Mouse (Mus musculus): Measurements from ENCODE around the gene Aff3. TPM values are rescaled to one million over a fixed set of nuclear protein-coding genes. Genes with fewer than 3 reads are reported as not detected.

Aff3 gene
- total RNA-seq, 1 experiment = 1.7 TPM

- Histone ChIP-seq H3K4me1 (ENCODE audit: control insufficient read depth in 2 of 2, insufficient read depth in 2 of 2, low read length in 2 of 2, poor library complexity in 1 of 2) (no peaks in the 10 kb centered on the region), H3K27ac (ENCODE audit: insufficient read depth, low read depth, low read length, poor library complexity, severe bottlenecking) (no peak overlapping the region)
- in situ Hi-C loops (cut with MboI; ENCODE audit: low sequenced_read_pairs in 2 of 2, unreplicated experiment in 2 of 2) = no loop called here
These were observed 423.0 kb downstream of the Aff3 start for GRCm38 (mm10) chr1:38241801-38242200.

DNA sequence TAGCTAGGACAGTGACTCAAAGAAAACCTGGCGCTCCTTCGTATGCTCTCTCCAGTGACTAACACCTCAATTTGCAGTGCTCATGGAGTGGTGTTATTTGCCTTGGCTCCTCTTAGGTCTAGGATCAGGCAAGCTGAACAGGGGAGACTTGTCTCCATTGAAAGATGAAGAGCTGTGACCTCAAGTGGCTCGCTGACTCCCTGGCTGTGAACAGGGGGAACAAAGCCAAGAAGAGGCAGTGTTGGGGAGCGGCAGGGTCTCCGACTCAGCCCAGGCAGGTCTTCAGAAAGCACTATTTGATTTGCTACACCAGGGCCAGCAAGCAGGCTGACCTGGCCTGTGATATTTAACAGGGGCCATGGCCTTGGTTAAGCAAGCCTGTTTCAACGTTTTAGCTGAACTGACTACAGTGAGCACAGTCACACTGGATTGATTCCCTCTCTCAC, 423.5 kb downstream of the Aff3 start:
- in situ Hi-C loops (cut with MboI; ENCODE audit: low sequenced_read_pairs in 2 of 2, unreplicated experiment in 2 of 2) = no loop called here
- no peak overlapping the region for H3K27ac ChIP-seq (ENCODE audit: insufficient read depth, low read depth, low read length, poor library complexity, severe bottlenecking)
- no peak for TF ChIP-seq ZNF384 (IDR thresholded peaks at IDR 0.05; ENCODE audit: low read depth, low read length)
- no peak for TF ChIP-seq CHD2 (IDR thresholded peaks at IDR 0.05; ENCODE audit: low read depth, low read length)
- no peak for TF ChIP-seq ZC3H11A (IDR thresholded peaks at IDR 0.05; ENCODE audit: borderline replicate concordance, low read depth, low read length)
- TF ChIP-seq HCFC1 (IDR thresholded peaks at IDR 0.05; ENCODE audit: borderline replicate concordance, insufficient read depth, low read length) = no peak
- TF ChIP-seq MAFK (IDR thresholded peaks at IDR 0.05; ENCODE audit: insufficient read depth, low read depth, low read length) = no peak

More at GRCm38 (mm10) chr1:38241801-38242200, 423.0 kb downstream of the Aff3 start:
- no peaks in the 10 kb centered on the region for H3K9me3 ChIP-seq (ENCODE audit: control insufficient read depth, insufficient read depth, low read depth, low read length)
- DNase-seq (ENCODE audit: low read depth, low spot score) = no peak
- no peak for TF ChIP-seq HCFC1 (IDR thresholded peaks at IDR 0.05; ENCODE audit: borderline replicate concordance, insufficient read depth, low read length)
- no peak for TF ChIP-seq MAFK (IDR thresholded peaks at IDR 0.05; ENCODE audit: insufficient read depth, low read depth, low read length)
- TF ChIP-seq ZNF384 (IDR thresholded peaks at IDR 0.05; ENCODE audit: low read depth, low read length) = no peak
- TF ChIP-seq CHD2 (IDR thresholded peaks at IDR 0.05; ENCODE audit: low read depth, low read length) = no peak
- TF ChIP-seq ZC3H11A (IDR thresholded peaks at IDR 0.05; ENCODE audit: borderline replicate concordance, low read depth, low read length) = no peak
- H3K36me3 ChIP-seq (ENCODE audit: control insufficient read depth, insufficient read depth, low read length, poor library complexity, severe bottlenecking) = no peaks in the 10 kb centered on the region
- no peak overlapping the region for H3K9ac ChIP-seq (ENCODE audit: insufficient read depth, low read depth, low read length, poor library complexity, severe bottlenecking)
- no peak overlapping the region for H3K4me3 ChIP-seq (ENCODE audit: insufficient read depth in 1 of 2, low read depth in 1 of 2, low read length in 2 of 2, poor library complexity in 1 of 2, severe bottlenecking in 1 of 2)

DNA sequence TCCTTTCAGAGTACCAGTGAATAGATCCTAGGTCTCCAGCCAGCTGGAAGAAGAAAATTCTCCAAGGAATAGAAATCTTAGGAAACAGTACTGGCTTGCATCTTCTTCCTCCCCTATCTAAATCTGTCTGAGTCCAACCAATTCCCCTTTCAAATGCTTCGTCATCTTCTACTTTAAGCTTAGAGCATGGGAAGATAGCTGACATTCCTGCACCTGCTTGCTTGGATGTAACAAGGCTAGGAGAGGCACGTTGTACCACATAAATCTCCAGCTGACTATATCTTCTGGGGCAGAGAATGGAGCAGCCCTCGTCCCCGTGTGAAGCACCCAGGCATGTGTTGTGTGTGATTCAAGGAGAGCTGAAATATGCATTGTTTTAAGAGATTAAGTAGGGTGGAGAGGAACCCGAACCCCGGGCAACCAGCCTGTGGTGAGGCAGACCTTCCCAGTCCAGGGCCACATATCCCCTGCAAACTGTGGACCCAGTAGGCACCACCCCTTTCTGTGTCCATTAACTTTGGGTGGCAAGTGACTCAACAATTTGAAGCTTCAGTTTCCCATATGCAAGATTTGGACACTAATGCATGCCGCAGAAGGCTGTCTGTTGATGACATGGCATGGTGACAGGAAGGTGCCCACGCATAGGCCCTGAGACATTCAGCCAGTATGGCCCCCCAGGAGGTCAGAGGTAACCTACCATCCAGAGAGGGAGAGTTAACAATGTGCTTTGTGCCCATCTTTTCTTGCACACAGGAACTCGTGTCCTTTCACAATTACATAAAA, 424.1 kb downstream of the Aff3 start:
- TF ChIP-seq MAFK (IDR thresholded peaks at IDR 0.05; ENCODE audit: insufficient read depth, low read depth, low read length) = no peak
- H3K9ac ChIP-seq (ENCODE audit: insufficient read depth, low read depth, low read length, poor library complexity, severe bottlenecking) = no peak overlapping the region
- no peaks in the 10 kb centered on the region for H3K36me3 ChIP-seq (ENCODE audit: control insufficient read depth, insufficient read depth, low read length, poor library complexity, severe bottlenecking)
- no peak for DNase-seq (ENCODE audit: low read depth, low spot score)
- H3K9me3 ChIP-seq (ENCODE audit: control insufficient read depth, insufficient read depth, low read depth, low read length) = no peaks in the 10 kb centered on the region
- in situ Hi-C loops (cut with MboI; ENCODE audit: low sequenced_read_pairs in 2 of 2, unreplicated experiment in 2 of 2) = no loop called here
- H3K4me1 ChIP-seq (ENCODE audit: control insufficient read depth in 2 of 2, insufficient read depth in 2 of 2, low read length in 2 of 2, poor library complexity in 1 of 2) = no peaks in the 10 kb centered on the region
- H3K4me3 ChIP-seq (ENCODE audit: insufficient read depth in 1 of 2, low read depth in 1 of 2, low read length in 2 of 2, poor library complexity in 1 of 2, severe bottlenecking in 1 of 2) = no peak overlapping the region
- H3K27ac ChIP-seq (ENCODE audit: insufficient read depth, low read depth, low read length, poor library complexity, severe bottlenecking) = no peak overlapping the region

More for the DNA sequence above, 423.5 kb downstream of the Aff3 start:
- Histone ChIP-seq H3K4me1 (ENCODE audit: control insufficient read depth in 2 of 2, insufficient read depth in 2 of 2, low read length in 2 of 2, poor library complexity in 1 of 2) (no peaks in the 10 kb centered on the region), H3K9me3 (ENCODE audit: control insufficient read depth, insufficient read depth, low read depth, low read length) (no peaks in the 10 kb centered on the region), H3K4me3 (ENCODE audit: insufficient read depth in 1 of 2, low read depth in 1 of 2, low read length in 2 of 2, poor library complexity in 1 of 2, severe bottlenecking in 1 of 2) (no peak overlapping the region), H3K36me3 (ENCODE audit: control insufficient read depth, insufficient read depth, low read length, poor library complexity, severe bottlenecking) (no peaks in the 10 kb centered on the region), H3K9ac (ENCODE audit: insufficient read depth, low read depth, low read length, poor library complexity, severe bottlenecking) (no peak overlapping the region)
- DNase-seq (ENCODE audit: low read depth, low spot score) = no peak

GRCm38 (mm10) chr1:38239516-38239915, 425.2 kb downstream of the Aff3 start:
- Histone ChIP-seq H3K27ac (ENCODE audit: insufficient read depth, low read depth, low read length, poor library complexity, severe bottlenecking) (no peak overlapping the region), H3K4me3 (ENCODE audit: insufficient read depth in 1 of 2, low read depth in 1 of 2, low read length in 2 of 2, poor library complexity in 1 of 2, severe bottlenecking in 1 of 2) (no peak overlapping the region), H3K9me3 (ENCODE audit: control insufficient read depth, insufficient read depth, low read depth, low read length) (no peaks in the 10 kb centered on the region), H3K4me1 (ENCODE audit: control insufficient read depth in 2 of 2, insufficient read depth in 2 of 2, low read length in 2 of 2, poor library complexity in 1 of 2) (no peaks in the 10 kb centered on the region), H3K36me3 (ENCODE audit: control insufficient read depth, insufficient read depth, low read length, poor library complexity, severe bottlenecking) (no peaks in the 10 kb centered on the region), H3K9ac (ENCODE audit: insufficient read depth, low read depth, low read length, poor library complexity, severe bottlenecking) (no peak overlapping the region)
- no peak for TF ChIP-seq ZC3H11A (IDR thresholded peaks at IDR 0.05; ENCODE audit: borderline replicate concordance, low read depth, low read length)
- TF ChIP-seq MAFK (IDR thresholded peaks at IDR 0.05; ENCODE audit: insufficient read depth, low read depth, low read length) = no peak
- no peak for TF ChIP-seq HCFC1 (IDR thresholded peaks at IDR 0.05; ENCODE audit: borderline replicate concordance, insufficient read depth, low read length)
- TF ChIP-seq ZNF384 (IDR thresholded peaks at IDR 0.05; ENCODE audit: low read depth, low read length) = no peak
- no peak for DNase-seq (ENCODE audit: low read depth, low spot score)
- in situ Hi-C loops (cut with MboI; ENCODE audit: low sequenced_read_pairs in 2 of 2, unreplicated experiment in 2 of 2) = no loop called here

DNA sequence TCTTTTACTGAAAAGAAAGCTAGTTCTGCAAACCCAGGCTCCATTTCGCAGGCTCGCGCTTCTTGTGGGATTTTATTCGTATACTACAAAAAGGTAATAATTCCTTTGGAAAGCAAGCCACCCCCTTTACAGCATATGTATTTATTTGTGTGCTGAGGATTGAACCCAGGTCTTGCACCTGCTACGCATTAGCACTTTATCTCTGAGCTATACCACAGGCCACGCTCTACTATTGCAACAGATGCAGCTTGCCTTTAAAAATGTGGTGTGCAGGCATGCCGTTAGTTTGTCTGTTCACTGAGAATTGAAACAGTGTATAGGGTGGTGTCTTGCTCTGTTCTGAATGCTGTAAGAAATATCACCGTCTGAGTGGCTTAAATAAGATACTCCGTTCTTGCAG, 426.9 kb downstream of the Aff3 start:
- Histone ChIP-seq H3K36me3 (ENCODE audit: control insufficient read depth, insufficient read depth, low read length, poor library complexity, severe bottlenecking) (no peaks in the 10 kb centered on the region), H3K4me1 (ENCODE audit: control insufficient read depth in 2 of 2, insufficient read depth in 2 of 2, low read length in 2 of 2, poor library complexity in 1 of 2) (no peaks in the 10 kb centered on the region), H3K27ac (ENCODE audit: insufficient read depth, low read depth, low read length, poor library complexity, severe bottlenecking) (no peak overlapping the region), H3K9ac (ENCODE audit: insufficient read depth, low read depth, low read length, poor library complexity, severe bottlenecking) (no peak overlapping the region), H3K4me3 (ENCODE audit: insufficient read depth in 1 of 2, low read depth in 1 of 2, low read length in 2 of 2, poor library complexity in 1 of 2, severe bottlenecking in 1 of 2) (no peak overlapping the region), H3K9me3 (ENCODE audit: control insufficient read depth, insufficient read depth, low read depth, low read length) (no peaks in the 10 kb centered on the region)
- in situ Hi-C loops (cut with MboI; ENCODE audit: low sequenced_read_pairs in 2 of 2, unreplicated experiment in 2 of 2) = no loop called here
- TF ChIP-seq ZNF384 (IDR thresholded peaks at IDR 0.05; ENCODE audit: low read depth, low read length) (no peak), MAFK (IDR thresholded peaks at IDR 0.05; ENCODE audit: insufficient read depth, low read depth, low read length) (no peak), HCFC1 (IDR thresholded peaks at IDR 0.05; ENCODE audit: borderline replicate concordance, insufficient read depth, low read length) (no peak), ZC3H11A (IDR thresholded peaks at IDR 0.05; ENCODE audit: borderline replicate concordance, low read depth, low read length) (no peak), CHD2 (IDR thresholded peaks at IDR 0.05; ENCODE audit: low read depth, low read length) (no peak)
- no peak for DNase-seq (ENCODE audit: low read depth, low spot score)
